Mouse (Mus musculus) midbrain, postnatal 0 days (tissue): ENCODE measurements at regions not wholly inside any gene's neighbourhood (a gene's known extent, or its start where the extent isn't known, plus 50 kb on each side); places are given as distances from the start of the nearest gene placed in this dataset.
"Not testable (repeated sequence)": the region's sequence is repeated elsewhere in the genome, so short reads cannot be mapped to it uniquely, and the experiment has no call there.

Experiments used
- ATAC-seq: fragments of 200-750 bp; cut with Nextera tagmentation; 2 replicates; pipeline ENCODE4 v1.8.0; 2017; ENCODE audit warnings: moderate number of reproducible peaks, mild to moderate bottlenecking, moderate TSS enrichment, moderate library complexity; ENCODE audit not compliant: low FRiP score
- DNase-seq: peaks from one replicate; pipeline ENCODE4 v3.0.0-alpha.2; 2015; ENCODE audit warnings: low spot score
- H3K27ac ChIP-seq: fragments of 300-500 bp; sonication (generic); 2 replicates; pipeline ENCODE4 v1.5.1; 2014; ENCODE audit warnings: low read depth, mild to moderate bottlenecking, low read length, mixed read lengths
- H3K27me3 ChIP-seq: fragments of 300-500 bp; sonication (generic); 2 replicates; pipeline ENCODE4 v1.6.1; 2014; ENCODE audit warnings: low read length, control low read depth, mixed read lengths; ENCODE audit not compliant: insufficient read depth
- H3K36me3 ChIP-seq: fragments of 300-500 bp; sonication (generic); 2 replicates; pipeline ENCODE4 v1.6.1; 2014; ENCODE audit warnings: low read length, control low read depth, mixed read lengths; ENCODE audit not compliant: insufficient read depth
- H3K4me1 ChIP-seq: fragments of 300-500 bp; sonication (generic); 2 replicates; pipeline ENCODE4 v1.6.1; 2014; ENCODE audit warnings: mild to moderate bottlenecking, control low read depth, antibody characterized with exemption, low read length, mixed read lengths; ENCODE audit not compliant: insufficient read depth
- H3K4me2 ChIP-seq: fragments of 300-500 bp; sonication (generic); 2 replicates; pipeline ENCODE4 v1.6.1; 2014; ENCODE audit warnings: low read depth, mild to moderate bottlenecking, low read length, mixed read lengths; ENCODE audit not compliant: poor library complexity, severe bottlenecking
- H3K4me3 ChIP-seq: fragments of 300-500 bp; sonication (generic); 2 replicates; pipeline ENCODE4 v1.5.1; 2014; ENCODE audit warnings: low read depth, mild to moderate bottlenecking, low read length, moderate library complexity
- H3K9ac ChIP-seq: fragments of 300-500 bp; sonication (generic); replicated peaks from 2 replicates; pipeline ENCODE4 v1.6.1; 2014; ENCODE audit warnings: mild to moderate bottlenecking, low read length, moderate library complexity, mixed read lengths; ENCODE audit not compliant: poor library complexity, severe bottlenecking
- H3K9me3 ChIP-seq: fragments of 300-500 bp; sonication (generic); 2 replicates; pipeline ENCODE4 v1.6.1; 2016; ENCODE audit warnings: low read length, control low read depth
- CTCF ChIP-seq: IDR thresholded peaks from 2 replicates; pipeline ENCODE4 v1.5.1; 2016; ENCODE audit warnings: antibody characterized with exemption, mild to moderate bottlenecking
- WGBS: fragments of 180-500 bp; shearing (Covaris S2); extraction: QIAGEN DNeasy Blood & Tissue Kit; methylation state at CpG from one replicate; pipeline ENCODE4 v1.1.7; 2014; 5-methylcytosine and 5-hydroxymethylcytosine counted together

DNA sequence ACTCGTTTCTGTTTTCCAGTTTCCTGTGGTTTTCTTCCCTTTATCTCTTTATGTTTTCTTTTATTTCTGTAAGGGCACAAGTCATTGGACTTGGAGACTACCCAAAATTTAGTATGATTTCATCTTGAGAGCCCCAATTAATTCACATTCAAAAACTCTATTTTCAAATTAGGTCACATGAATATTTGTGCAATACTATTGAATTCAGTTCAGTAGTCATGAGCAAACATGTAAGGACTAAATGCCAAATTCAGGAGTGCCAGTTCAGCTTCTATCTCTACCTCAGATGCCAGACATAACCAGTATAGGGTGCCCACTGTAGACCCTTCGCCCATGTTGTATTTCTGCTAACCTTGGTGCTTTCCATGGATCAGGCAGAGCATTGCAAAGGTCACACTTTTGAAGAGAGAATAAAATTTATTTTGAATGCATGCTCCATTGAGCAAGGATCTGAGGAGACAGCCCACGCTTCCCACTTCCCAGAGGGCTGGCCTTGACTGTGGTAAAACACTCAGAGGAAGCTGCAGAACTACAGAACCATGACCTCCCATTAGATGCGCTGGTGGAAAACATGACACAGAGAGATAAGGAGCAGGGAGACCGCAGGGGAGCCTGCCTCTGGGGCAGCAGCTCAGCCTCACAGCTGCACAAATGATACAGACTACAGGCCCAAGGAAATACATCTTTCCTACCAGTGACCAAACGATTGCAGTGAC lies 135.9 kb upstream of the Plxna2 start:
- no peak for ATAC-seq
- H3K4me2 ChIP-seq = no peak overlapping the region
- no peak overlapping the region for H3K4me3 ChIP-seq
- TF ChIP-seq CTCF = no peak
- no peaks in the 10 kb centered on the region for H3K36me3 ChIP-seq
- WGBS = 65% methylated on average over 6 of the region's 6 CpGs
- H3K9me3 ChIP-seq = no peaks in the 10 kb centered on the region
- H3K27me3 ChIP-seq = no peaks in the 10 kb centered on the region
- no peak overlapping the region for H3K9ac ChIP-seq
- no peaks in the 10 kb centered on the region for H3K4me1 ChIP-seq
- H3K27ac ChIP-seq = no peak overlapping the region
- DNase-seq = no peak

DNA sequence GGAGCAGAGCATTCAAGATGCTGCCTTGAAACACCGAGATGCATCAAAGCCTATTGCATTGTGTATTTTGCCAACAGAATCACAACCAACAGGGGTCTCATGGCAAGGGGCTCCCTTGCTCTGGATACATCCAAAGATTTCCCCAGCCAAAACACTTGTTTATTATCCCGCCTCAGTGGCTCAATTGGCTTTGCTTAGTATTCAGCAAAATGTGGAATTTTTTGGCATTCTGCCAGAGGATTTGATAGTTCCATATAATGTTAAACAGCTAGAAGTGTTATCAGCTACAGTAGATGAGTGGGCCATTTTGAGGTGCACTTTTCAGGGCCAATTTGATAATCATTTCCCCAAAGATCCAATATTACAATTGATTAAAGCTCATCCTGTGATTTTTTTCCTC lies 146.7 kb upstream of the Plxna2 start:
- not testable (repeated sequence) for ATAC-seq, H3K36me3 ChIP-seq, H3K4me2 ChIP-seq, H3K9ac ChIP-seq, H3K27ac ChIP-seq, H3K4me1 ChIP-seq, H3K9me3 ChIP-seq, H3K4me3 ChIP-seq, H3K27me3 ChIP-seq
- 82% methylated on average over 2 of the region's 2 CpGs for WGBS
- DNase-seq = peak; percentile 24

DNA sequence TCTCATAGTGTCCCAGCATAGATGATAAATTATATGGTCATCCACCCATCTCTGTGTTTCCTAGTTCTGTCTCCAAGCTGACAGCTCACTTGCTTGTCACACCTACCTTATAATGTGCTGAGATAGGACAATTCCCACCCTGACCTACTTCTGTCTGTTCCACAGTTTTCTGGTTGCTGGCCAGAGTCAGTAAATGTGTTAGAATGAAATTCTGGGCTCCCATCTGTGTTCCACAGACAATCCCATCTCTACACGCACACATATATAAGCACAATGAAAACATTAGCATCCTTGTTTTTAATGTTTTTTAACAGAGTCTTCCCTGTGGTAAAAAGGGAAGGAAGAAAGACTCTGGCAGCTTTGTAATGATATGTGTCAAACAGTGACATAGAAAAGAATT lies 165.5 kb upstream of the Plxna2 start:
- 77% methylated on average over 1 of the region's 1 CpGs for WGBS
- H3K4me1 ChIP-seq = no peaks in the 10 kb centered on the region
- no peak overlapping the region for H3K27ac ChIP-seq
- no peak overlapping the region for H3K4me2 ChIP-seq
- no peak overlapping the region for H3K9ac ChIP-seq
- H3K36me3 ChIP-seq = no peaks in the 10 kb centered on the region
- TF ChIP-seq CTCF = no peak
- H3K9me3 ChIP-seq = no peaks in the 10 kb centered on the region
- DNase-seq = no peak
- H3K4me3 ChIP-seq = no peak overlapping the region
- H3K27me3 ChIP-seq = no peaks in the 10 kb centered on the region
- no peak for ATAC-seq

DNA sequence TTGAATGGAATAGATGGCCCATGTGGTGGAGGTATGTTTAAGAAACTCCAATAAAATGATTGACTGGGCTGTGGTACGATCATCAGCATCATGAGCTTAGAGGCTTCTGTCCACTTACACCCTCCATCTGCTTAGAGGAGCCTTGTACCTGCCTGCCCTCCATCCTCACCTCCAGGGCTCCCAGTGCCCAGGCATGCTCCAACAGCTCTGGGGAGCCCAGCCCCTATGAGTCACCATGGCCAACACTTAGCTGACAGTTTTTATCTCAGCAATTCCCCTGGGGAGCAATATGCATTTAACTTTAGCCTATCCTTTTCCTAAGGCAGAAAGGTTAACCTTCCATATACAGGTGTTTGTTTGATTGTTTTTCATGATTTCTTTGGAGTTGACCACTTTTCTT lies 174.3 kb upstream of the Plxna2 start:
- 97% methylated on average over 1 of the region's 1 CpGs for WGBS
- H3K27me3 ChIP-seq = no peaks in the 10 kb centered on the region
- H3K27ac ChIP-seq = no peak overlapping the region
- no peaks in the 10 kb centered on the region for H3K9me3 ChIP-seq
- no peak overlapping the region for H3K4me3 ChIP-seq
- H3K4me2 ChIP-seq = no peak overlapping the region
- H3K4me1 ChIP-seq = no peaks in the 10 kb centered on the region
- no peak overlapping the region for H3K9ac ChIP-seq
- H3K36me3 ChIP-seq = no peaks in the 10 kb centered on the region
- no peak for DNase-seq
- TF ChIP-seq CTCF = no peak
- no peak for ATAC-seq

DNA sequence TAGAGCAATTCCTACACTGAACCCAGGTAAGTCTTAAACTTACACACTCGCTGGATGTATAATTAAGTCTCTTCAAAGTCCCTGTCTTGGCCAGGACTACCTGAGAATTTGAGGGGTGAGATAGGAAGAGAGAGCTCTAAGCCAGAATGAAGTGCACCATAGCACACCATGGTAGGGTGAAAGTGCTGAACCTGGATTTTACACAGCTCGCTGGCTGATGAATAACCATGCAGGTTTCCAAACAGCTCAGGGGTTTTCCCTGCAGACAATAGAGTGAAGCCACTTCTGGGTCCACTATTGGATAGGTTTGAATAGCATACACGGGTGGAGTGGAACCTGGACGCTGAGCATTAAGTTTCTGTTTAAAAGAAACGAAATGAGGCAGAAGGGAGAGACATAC lies 180.7 kb upstream of the Plxna2 start:
- H3K9me3 ChIP-seq = no peaks in the 10 kb centered on the region
- ATAC-seq (no peak), DNase-seq (no peak)
- no peak overlapping the region for H3K9ac ChIP-seq
- H3K4me2 ChIP-seq = no peak overlapping the region
- no peaks in the 10 kb centered on the region for H3K27me3 ChIP-seq
- no peak overlapping the region for H3K4me3 ChIP-seq
- H3K36me3 ChIP-seq = no peaks in the 10 kb centered on the region
- no peak for TF ChIP-seq CTCF
- 84% methylated on average over 5 of the region's 5 CpGs for WGBS
- H3K4me1 ChIP-seq = no peaks in the 10 kb centered on the region
- no peak overlapping the region for H3K27ac ChIP-seq

DNA sequence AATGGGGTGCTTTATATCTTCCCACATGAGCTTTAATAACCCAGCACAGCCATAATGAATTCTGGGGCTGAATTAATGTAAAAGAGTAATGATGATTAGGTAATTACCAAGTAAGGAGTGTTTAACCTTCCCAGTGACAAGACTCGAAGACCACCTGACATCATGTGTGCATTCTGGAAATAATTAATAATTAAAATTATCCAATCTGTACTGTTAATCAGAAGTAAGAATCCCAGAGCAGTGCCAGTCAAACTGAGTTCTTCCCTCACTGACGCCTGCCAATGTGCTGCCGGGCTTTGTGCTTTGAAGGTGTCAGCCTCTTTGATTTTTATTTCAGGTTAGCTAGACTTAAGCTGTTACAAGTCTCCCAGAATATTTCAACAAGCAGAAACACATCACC lies 183.0 kb upstream of the Plxna2 start:
- no peaks in the 10 kb centered on the region for H3K9me3 ChIP-seq
- no peaks in the 10 kb centered on the region for H3K36me3 ChIP-seq
- H3K9ac ChIP-seq = no peak overlapping the region
- 51% methylated on average over 3 of the region's 3 CpGs for WGBS
- H3K27me3 ChIP-seq = no peaks in the 10 kb centered on the region
- no peak for ATAC-seq
- DNase-seq = no peak
- TF ChIP-seq CTCF = no peak
- H3K27ac ChIP-seq = no peak overlapping the region
- no peaks in the 10 kb centered on the region for H3K4me1 ChIP-seq
- H3K4me2 ChIP-seq = no peak overlapping the region
- no peak overlapping the region for H3K4me3 ChIP-seq
